Mouse (Mus musculus) testis, postnatal 14 days (tissue): Measurements from ENCODE around the gene Mctp1.
"Not testable (repeated sequence)": the region's sequence is repeated elsewhere in the genome, so short reads cannot be mapped to it uniquely, and the experiment has no call there.

Experiments
- DNase-seq: peaks from one replicate; pipeline ENCODE4 v3.0.0; 2021; ENCODE audit warnings: low spot score

The Mctp1 gene

GRCm38 (mm10) chr13:76383972-76384663 is at the start of gene Mctp1:
Gene Mctp1, plus strand, starts transcription at chr13:76384535.
- peak; percentile 59 for DNase-seq

DNA sequence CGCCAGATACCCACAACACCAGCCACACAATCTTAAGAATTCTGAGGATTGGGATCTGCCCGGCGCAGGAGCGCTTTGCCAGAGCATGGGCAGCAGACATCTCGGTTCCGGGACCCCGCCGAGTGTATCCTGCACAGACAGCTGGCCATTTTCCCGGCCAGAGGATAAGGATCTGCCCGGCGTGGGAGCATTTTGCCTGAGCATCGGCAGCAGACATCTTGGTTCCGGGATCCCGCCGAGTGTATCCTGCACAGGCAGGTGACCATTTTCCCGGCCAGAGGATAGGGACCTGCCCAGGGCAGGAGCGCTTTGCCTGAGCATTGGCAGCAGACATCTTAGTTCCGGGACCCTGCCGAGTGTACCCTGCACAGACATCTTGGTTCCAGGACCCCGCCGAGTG is 38.4 kb upstream of the Mctp1 start:
- not testable (repeated sequence) for DNase-seq

GRCm38 (mm10) chr13:76358720-76359119 is 25.6 kb upstream of the Mctp1 start:
- DNase-seq: no peak

DNA sequence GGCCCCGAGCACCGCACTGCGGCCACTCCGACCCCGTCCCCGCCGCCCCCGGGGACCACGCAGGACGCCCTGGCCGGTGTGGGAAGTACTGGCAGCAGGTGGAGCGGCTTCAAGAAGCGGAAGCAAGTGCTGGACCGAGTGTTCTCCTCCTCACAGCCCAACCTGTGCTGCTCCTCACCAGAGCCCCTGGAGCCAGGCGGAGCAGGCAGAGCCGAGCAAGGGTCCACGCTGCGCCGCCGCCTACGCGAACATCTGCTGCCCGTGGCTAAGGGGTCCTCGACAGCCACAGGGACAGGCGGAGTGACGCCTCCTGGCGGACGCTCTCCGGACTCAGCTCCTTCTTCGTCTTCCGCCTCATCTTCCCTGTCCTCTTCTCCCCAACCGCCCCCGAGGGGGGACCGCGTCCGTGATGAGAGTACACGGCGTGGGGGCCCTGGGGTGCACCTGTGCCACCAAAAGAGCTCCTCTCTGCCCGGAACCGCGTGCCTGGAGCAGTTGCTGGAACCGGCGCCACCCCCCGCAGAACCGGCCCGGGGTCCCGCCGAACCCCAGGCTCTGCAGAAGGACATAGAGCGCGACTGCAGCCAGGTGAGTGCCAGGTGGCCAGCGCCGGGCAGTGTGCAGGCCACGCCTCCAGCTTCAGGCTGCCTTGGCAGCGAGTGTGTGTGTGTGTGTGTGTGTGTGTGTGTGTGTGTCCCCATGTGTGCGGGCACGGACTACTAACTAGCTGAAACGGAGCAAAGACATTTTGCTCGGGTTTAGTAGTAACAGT is 515 bp downstream of the Mctp1 start:
- DNase-seq: peak; percentile 58

- DNase-seq: no peak
Observed at GRCm38 (mm10) chr13:76388615-76389014, 4.3 kb downstream of the Mctp1 start.

DNA sequence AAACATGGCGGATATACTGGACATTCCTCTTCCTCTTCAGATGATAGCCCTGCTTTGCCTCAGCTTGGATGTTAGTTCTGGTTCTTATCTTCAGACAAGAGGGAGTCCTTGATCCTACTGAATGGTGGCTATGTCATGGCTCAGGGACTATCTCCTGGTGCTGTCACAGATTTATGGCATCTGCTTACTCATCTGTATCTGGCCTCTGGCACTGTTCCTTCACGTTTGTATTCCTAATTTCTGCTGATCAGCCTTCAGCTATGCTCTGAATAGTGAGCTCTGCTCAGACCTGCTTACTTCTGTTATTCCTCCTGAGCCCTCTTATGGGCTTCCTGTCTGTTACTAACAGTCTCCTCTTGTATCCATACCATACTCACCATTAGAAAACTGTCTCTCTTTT is 7.6 kb downstream of the Mctp1 start:
- DNase-seq: no peak

- DNase-seq: no peak
Observed at GRCm38 (mm10) chr13:76393106-76393505, 8.8 kb downstream of the Mctp1 start.

DNA sequence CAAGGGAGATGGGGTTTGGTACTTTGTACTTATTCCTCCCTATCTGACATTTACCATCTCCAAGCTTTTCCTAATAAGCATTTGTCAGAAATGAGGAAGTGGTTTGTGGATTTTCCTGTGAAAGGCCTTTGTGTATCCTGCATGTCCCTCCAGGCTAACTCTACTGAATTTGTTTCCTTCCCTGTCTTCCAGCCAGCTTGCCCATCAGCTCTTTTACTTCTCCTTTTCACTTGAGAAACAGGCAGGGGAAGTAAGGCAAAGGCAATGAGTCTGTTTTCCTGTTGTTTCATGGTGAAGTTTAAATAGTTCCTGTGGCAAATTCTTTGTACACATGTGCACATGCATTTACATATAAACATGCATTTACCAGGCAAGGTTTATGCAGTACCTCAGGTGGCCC is 11.6 kb downstream of the Mctp1 start:
- DNase-seq: no peak

GRCm38 (mm10) chr13:76409296-76409695 is 25.0 kb downstream of the Mctp1 start:
- no peak for DNase-seq

DNA sequence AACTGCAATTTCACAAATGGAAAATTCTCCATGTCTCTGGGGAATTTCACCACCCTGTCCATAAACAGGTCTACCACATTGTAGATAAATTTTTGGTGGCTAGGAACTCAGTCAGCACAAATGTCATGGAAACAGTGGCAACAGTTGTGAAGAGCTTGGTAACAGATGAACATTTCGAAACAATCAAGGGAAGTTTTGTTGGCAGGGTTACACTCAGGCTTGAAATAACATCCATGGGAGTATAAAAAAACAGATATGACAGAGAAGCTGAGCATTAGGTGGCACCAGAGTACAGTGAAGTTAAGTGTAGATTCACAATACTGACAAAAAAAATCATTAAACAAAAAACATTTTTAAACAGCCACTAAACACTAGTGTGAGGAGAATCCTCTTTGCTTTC is 26.3 kb downstream of the Mctp1 start:
- no peak for DNase-seq

DNA sequence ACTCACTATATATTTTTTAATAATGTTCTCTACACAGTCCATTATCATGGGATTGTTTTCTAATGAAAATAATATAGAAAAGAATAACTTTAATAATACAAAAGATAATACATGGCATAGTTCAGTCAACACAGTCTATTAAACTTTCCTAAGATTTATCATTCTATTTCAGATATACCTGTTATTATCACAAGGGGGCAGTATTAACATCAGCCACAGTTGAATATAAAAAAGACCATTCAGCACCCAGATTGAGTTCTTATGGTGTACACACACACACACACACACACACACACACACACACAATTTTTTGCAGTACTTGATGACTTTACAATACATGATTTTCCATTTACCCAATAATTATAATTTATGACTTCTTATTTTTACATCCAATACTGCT is 31.0 kb downstream of the Mctp1 start:
- DNase-seq: no peak

DNA sequence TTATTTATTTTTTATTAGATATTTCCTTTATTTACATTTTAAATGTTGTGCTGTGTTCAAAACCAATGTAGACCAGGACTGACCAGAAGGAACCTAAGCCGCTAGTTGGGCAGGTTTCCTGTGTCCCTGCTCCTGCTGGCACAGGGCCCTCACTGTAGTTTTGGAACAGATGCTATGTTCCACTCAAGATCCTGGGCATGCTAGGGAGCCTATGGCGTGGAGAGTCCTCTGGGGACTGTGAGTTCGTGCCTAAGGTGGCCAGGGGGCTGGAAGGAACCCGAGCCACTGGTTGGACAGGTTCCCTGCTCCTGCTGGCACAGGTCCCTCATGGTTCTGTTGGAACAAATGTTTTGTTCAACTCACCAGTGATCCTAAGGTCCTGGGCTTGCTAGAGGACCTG is 35.8 kb downstream of the Mctp1 start:
- DNase-seq: no peak

GRCm38 (mm10) chr13:76421075-76421474 is 36.7 kb downstream of the Mctp1 start:
- no peak for DNase-seq

- DNase-seq: no peak
Observed at GRCm38 (mm10) chr13:76422124-76422523, 37.8 kb downstream of the Mctp1 start.

DNA sequence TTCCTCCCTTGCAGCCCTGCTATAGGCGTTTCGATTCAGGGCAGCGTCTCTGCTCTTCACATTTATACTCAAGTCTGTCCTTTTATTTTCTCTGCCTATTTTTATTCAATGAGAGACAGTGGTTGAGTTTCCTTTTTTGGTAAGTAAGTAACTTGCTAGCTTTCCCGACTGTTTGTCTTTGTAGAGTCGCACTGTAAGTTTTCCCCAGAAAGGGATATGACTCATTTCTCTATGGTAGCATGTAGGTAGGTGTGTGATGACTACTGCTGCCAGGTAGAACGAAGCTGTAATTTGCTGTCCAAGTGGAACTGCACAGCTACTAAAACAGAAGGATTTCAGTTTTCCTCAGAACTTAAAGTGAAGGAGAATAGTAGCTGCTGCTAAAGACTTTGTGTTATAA is 45.1 kb downstream of the Mctp1 start:
- DNase-seq: no peak

GRCm38 (mm10) chr13:76429927-76430326 is 45.6 kb downstream of the Mctp1 start:
- no peak for DNase-seq

DNA sequence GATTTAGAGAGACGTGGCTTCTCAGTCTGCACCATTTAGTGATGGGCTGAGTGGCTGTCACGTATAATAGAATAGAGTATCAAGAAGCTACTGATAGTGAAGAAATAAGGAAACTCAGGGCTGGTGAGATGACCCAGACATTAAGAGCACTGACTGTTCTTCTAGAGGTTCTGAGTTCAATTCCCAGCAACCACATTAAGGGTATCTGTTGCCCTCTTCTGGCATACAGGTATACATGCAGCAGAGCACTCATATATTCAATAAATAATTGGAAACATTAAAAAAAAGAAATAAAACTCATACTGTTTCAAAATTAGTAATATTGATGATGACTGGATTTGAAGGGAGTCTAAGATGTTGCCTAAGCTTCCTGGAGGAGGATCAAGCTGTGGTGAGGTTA is 47.6 kb downstream of the Mctp1 start:
- no peak for DNase-seq

- DNase-seq: no peak
Observed at GRCm38 (mm10) chr13:76433438-76433837, 49.1 kb downstream of the Mctp1 start.

- DNase-seq: no peak
Observed at GRCm38 (mm10) chr13:76436426-76436825, 52.1 kb downstream of the Mctp1 start.

GRCm38 (mm10) chr13:76438765-76439164 is 54.4 kb downstream of the Mctp1 start:
- DNase-seq: no peak

DNA sequence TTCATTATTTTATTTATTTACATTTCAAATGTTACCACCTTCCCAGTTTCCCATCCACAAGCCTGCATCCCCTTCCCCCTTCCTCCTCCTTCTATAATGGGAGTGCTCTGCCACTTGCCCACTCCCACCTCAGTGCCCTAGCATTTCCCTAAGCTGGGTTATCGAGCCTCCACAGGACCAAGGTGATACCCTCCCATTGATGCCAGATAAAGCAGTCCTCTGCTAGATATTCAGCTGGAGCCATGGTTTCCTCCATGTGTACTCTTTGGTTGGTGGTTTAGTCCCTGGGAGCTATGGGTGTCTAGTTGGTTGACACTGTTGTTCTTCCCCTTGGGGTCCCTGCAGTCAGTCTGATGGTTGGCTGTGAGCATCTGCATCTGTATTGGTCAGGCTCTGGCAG is 61.7 kb downstream of the Mctp1 start:
- no peak for DNase-seq

- DNase-seq: no peak
Observed at GRCm38 (mm10) chr13:76447528-76447927, 63.2 kb downstream of the Mctp1 start.

- not testable (repeated sequence) for DNase-seq
Observed at GRCm38 (mm10) chr13:76451526-76451925, 67.2 kb downstream of the Mctp1 start.

DNA sequence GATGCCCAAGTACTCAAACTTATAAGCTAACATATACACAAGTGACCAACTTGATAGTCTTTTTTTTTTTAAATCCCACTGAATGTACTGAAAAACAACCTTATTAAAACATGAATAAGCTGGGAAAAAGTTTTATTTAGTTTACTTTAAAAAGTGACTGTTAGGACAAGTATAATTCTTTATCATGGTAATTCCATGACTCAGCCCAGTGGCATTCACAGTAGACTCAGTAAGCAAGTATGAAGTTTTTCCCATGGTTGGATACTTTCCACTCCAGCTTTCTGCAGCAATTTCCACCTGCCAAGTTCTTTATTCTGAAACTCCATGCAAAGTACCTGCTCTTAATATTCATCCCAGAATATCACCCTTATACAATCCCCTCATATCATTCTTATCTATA is 97.3 kb downstream of the Mctp1 start:
- no peak for DNase-seq
